Mouse (Mus musculus): Measurements from ENCODE around the gene Spcs2.

GRCm38 (mm10) chr7:99865219-99865618, 2.0 kb upstream of the Spcs2 start:
- TF ChIP-seq CTCF (IDR thresholded peaks at IDR 0.05; ENCODE audit: borderline replicate concordance, extremely low read depth, insufficient read depth, insufficient read length): no peak
- TF ChIP-seq POLR2A (IDR thresholded peaks at IDR 0.05; ENCODE audit: borderline replicate concordance, extremely low read depth, insufficient read depth, insufficient read length, poor library complexity, severe bottlenecking): no peak
